8 mouse cellular contexts compared by ENCODE assay signal in the genomic region with DNA sequence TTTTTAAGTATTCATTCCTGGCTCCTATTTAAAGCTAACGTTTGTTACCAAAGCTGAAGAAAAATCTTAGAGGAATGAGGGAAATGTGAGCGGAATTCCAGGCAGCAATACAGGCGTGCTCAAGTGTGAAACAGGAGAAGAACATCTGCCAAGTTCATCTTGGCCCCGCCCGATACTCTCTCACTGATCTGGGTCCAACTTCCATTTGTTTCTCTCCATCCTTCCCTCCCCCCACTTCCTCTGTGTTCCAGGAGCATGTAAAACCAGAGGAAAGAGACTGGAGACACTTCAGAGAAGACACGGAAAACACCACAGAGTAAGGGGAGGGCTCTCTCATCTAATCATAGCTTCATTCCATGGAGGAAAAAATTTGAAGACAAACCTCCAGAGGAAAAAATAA.
DNase-seq lines count a peak whose midpoint lies in the region; ATAC-seq and TF ChIP-seq lines count a peak whose summit lies in the region.

No protein-coding gene starts in this region.

- peak; percentile 68 for DNase-seq in forebrain, embryonic 14.5 days (ENCODE audit: low spot score)
- DNase-seq in forebrain, embryonic 11.5 days (ENCODE audit: low spot score): no peak
- DNase-seq in Muller cell, postnatal 12 days (ENCODE audit: inconsistent ontology term): peak; percentile 77
- DNase-seq in limb, embryonic 14.5 days (ENCODE audit: low spot score): peak; percentile 85
- DNase-seq in cerebellum, postnatal 4 days (ENCODE audit: low spot score in 2 of 2): no peak
- no peak for DNase-seq in hindbrain, embryonic 10.5 days (ENCODE audit: low spot score)
- no peak for DNase-seq in cerebellum, adult 8-10 months

- no peaks in the 10 kb centered on the region for H3K36me3 ChIP-seq in forebrain, embryonic 14.5 days (ENCODE audit: control insufficient read depth, insufficient read depth, low read length)
- no peaks in the 10 kb centered on the region for H3K36me3 ChIP-seq in forebrain, embryonic 11.5 days (ENCODE audit: control insufficient read depth, insufficient read depth, low read length)
- no peaks in the 10 kb centered on the region for H3K36me3 ChIP-seq in heart, embryonic 14.5 days (ENCODE audit: control insufficient read depth, insufficient read depth, low read length)
- no peaks in the 10 kb centered on the region for H3K36me3 ChIP-seq in limb, embryonic 14.5 days (ENCODE audit: control insufficient read depth, insufficient read depth, low read length)
- H3K36me3 ChIP-seq in hindbrain, embryonic 10.5 days: no peaks in the 10 kb centered on the region

- TF ChIP-seq POLR2A in limb, embryonic 14.5 days (IDR thresholded peaks at IDR 0.05; ENCODE audit: borderline replicate concordance, extremely low read depth, insufficient read depth, insufficient read length): no peak

- ATAC-seq in forebrain, embryonic 14.5 days: peak; percentile 38; the same call in 1 of the 2 replicates
- ATAC-seq in forebrain, embryonic 11.5 days (replicated peaks; ENCODE audit: low FRiP score): no peak
- no peak for ATAC-seq in heart, embryonic 14.5 days (ENCODE audit: insufficient number of reproducible peaks, insufficient read depth, low FRiP score, low read depth)
- peak; percentile 81 for ATAC-seq in limb, embryonic 14.5 days (ENCODE audit: low FRiP score, low read depth)

- H3K9ac ChIP-seq in forebrain, embryonic 14.5 days (ENCODE audit: low read length): no peak overlapping the region
- no peak overlapping the region for H3K9ac ChIP-seq in forebrain, embryonic 11.5 days (ENCODE audit: low read length)
- no peak overlapping the region for H3K9ac ChIP-seq in heart, embryonic 14.5 days (ENCODE audit: low read length)
- H3K9ac ChIP-seq in limb, embryonic 14.5 days (ENCODE audit: low read depth, low read length, severe bottlenecking): no peak overlapping the region

- peaks cover 7% of the 10 kb centered on the region; the same call in 1 of the 2 replicates for H3K4me1 ChIP-seq in forebrain, embryonic 14.5 days (ENCODE audit: control insufficient read depth, insufficient read depth, low read length)
- H3K4me1 ChIP-seq in forebrain, embryonic 11.5 days (replicated peaks; ENCODE audit: control insufficient read depth, insufficient read depth, low read length): no peaks in the 10 kb centered on the region
- peaks cover 2 to 7% of the 10 kb centered on the region in 2 experiments; a peak in 2 of 4 replicates for H3K4me1 ChIP-seq in heart, embryonic 14.5 days (ENCODE audit: control insufficient read depth in 2 of 2, insufficient read depth in 2 of 2, low read length in 2 of 2)
- 0 out of 2 replicates have a peak, but pooled peaks cover 10% of the 10 kb centered on the region for H3K4me1 ChIP-seq in limb, embryonic 14.5 days (ENCODE audit: control insufficient read depth, insufficient read depth, low read length)
- peaks cover 2% of the 10 kb centered on the region; the same call in 1 of the 2 replicates for H3K4me1 ChIP-seq in hindbrain, embryonic 10.5 days (replicated peaks)

- no peak overlapping the region for H3K27ac ChIP-seq in forebrain, embryonic 14.5 days (ENCODE audit: low read depth, low read length)
- H3K27ac ChIP-seq in forebrain, embryonic 11.5 days (ENCODE audit: low read depth, low read length): no peak overlapping the region
- H3K27ac ChIP-seq in heart, embryonic 14.5 days (replicated peaks in 1 of 2; ENCODE audit: control insufficient read depth in 1 of 2, insufficient read depth in 1 of 2, low read depth in 2 of 2, low read length in 2 of 2): no peak overlapping the region; a peak in 1 of 4 replicates
- no peak overlapping the region for H3K27ac ChIP-seq in limb, embryonic 14.5 days (replicated peaks; ENCODE audit: low read depth, low read length)
- H3K27ac ChIP-seq in hindbrain, embryonic 10.5 days: no peak overlapping the region

- no peaks in the 10 kb centered on the region for H3K27me3 ChIP-seq in forebrain, embryonic 14.5 days (replicated peaks; ENCODE audit: control insufficient read depth, insufficient read depth, low read length)
- no peaks in the 10 kb centered on the region for H3K27me3 ChIP-seq in forebrain, embryonic 11.5 days (ENCODE audit: control insufficient read depth, insufficient read depth, low read length)
- no peaks in the 10 kb centered on the region for H3K27me3 ChIP-seq in heart, embryonic 14.5 days (ENCODE audit: control insufficient read depth, insufficient read depth, low read length)
- H3K27me3 ChIP-seq in limb, embryonic 14.5 days (ENCODE audit: control insufficient read depth, insufficient read depth, low read length): no peaks in the 10 kb centered on the region
- no peaks in the 10 kb centered on the region for H3K27me3 ChIP-seq in hindbrain, embryonic 10.5 days (ENCODE audit: insufficient read depth, poor library complexity, severe bottlenecking)

- WGBS in forebrain, embryonic 14.5 days: 51% methylated on average over 6 of the region's 6 CpGs
- 77% methylated on average over 6 of the region's 6 CpGs for WGBS in forebrain, embryonic 11.5 days
- WGBS in heart, embryonic 14.5 days: 45% methylated on average over 6 of the region's 6 CpGs
- 42% methylated on average over 6 of the region's 6 CpGs for WGBS in limb, embryonic 14.5 days
- WGBS in hindbrain, embryonic 10.5 days: 73% methylated on average over 6 of the region's 6 CpGs

- no peak overlapping the region for H3K4me3 ChIP-seq in forebrain, embryonic 14.5 days (ENCODE audit: low read depth, low read length)
- no peak overlapping the region for H3K4me3 ChIP-seq in forebrain, embryonic 11.5 days (ENCODE audit: low read depth, low read length)
- H3K4me3 ChIP-seq in heart, embryonic 14.5 days (ENCODE audit: control insufficient read depth in 1 of 2, insufficient read depth in 1 of 2, low read depth in 1 of 2, low read length in 2 of 2): no peak overlapping the region
- no peak overlapping the region for H3K4me3 ChIP-seq in limb, embryonic 14.5 days (replicated peaks; ENCODE audit: low read length)
- no peak overlapping the region for H3K4me3 ChIP-seq in hindbrain, embryonic 10.5 days

- no peaks in the 10 kb centered on the region for H3K9me3 ChIP-seq in forebrain, embryonic 14.5 days (replicated peaks; ENCODE audit: control insufficient read depth, low read length)
- no peaks in the 10 kb centered on the region for H3K9me3 ChIP-seq in forebrain, embryonic 11.5 days (ENCODE audit: control insufficient read depth, low read length)
- H3K9me3 ChIP-seq in heart, embryonic 14.5 days (ENCODE audit: control insufficient read depth, low read length): no peaks in the 10 kb centered on the region
- no peaks in the 10 kb centered on the region for H3K9me3 ChIP-seq in limb, embryonic 14.5 days (ENCODE audit: control insufficient read depth, low read length)
- no peaks in the 10 kb centered on the region for H3K9me3 ChIP-seq in hindbrain, embryonic 10.5 days

- H3K4me2 ChIP-seq in forebrain, embryonic 14.5 days (ENCODE audit: low read length): no peak overlapping the region
- H3K4me2 ChIP-seq in forebrain, embryonic 11.5 days (ENCODE audit: low read depth, low read length, severe bottlenecking): no peak overlapping the region
- 0 out of 2 replicates have a peak overlapping the region, but pooled peaks have one; percentile 8 for H3K4me2 ChIP-seq in heart, embryonic 14.5 days (ENCODE audit: low read length)
- no peak overlapping the region for H3K4me2 ChIP-seq in limb, embryonic 14.5 days (replicated peaks; ENCODE audit: low read depth, low read length, severe bottlenecking)

Comparison
In these comparisons a context has a peak if more than half of its experiments do, and no peak if none do; other contexts are left out.
1. ATAC-seq: peak in forebrain, embryonic 14.5 days (single experiment) and limb, embryonic 14.5 days (single experiment); none in forebrain, embryonic 11.5 days (single experiment) and heart, embryonic 14.5 days (single experiment).
2. DNase-seq: peak in forebrain, embryonic 14.5 days (single experiment), Muller cell, postnatal 12 days (single experiment) and limb, embryonic 14.5 days (single experiment); none in forebrain, embryonic 11.5 days (single experiment), cerebellum, postnatal 4 days (0 of 2), hindbrain, embryonic 10.5 days (single experiment) and cerebellum, adult 8-10 months (single experiment).